Mouse (Mus musculus): ENCODE data around the gene Nufip2.

GRCm38 (mm10) chr11:77783747-77784646, 98.0 kb downstream of the Nufip2 start:
- TF ChIP-seq FLI1 (IDR thresholded peaks at IDR 0.05; ENCODE audit: low read length) (no peak), GATA1 (IDR thresholded peaks at IDR 0.05; ENCODE audit: borderline replicate concordance, low read length) (no peak)

Data from megakaryocyte, embryonic 14.5 days (primary cell).